Mouse (Mus musculus) liver, embryonic 14.5 days (tissue): ENCODE measurements at regions not wholly inside any gene's neighbourhood (a gene's known extent, or its start where the extent isn't known, plus 50 kb on each side); places are given as distances from the start of the nearest gene placed in this dataset.

Experiments used
- CTCF ChIP-seq: IDR thresholded peaks from 2 replicates; pipeline ENCODE4 v1.5.1; 2016; ENCODE audit warnings: antibody characterized with exemption, low read depth, control low read depth
- EP300 ChIP-seq: IDR thresholded peaks from 2 replicates; pipeline ENCODE4 v1.6.1; 2016; ENCODE audit warnings: antibody characterized with exemption, low read depth

- TF ChIP-seq EP300 (no peak), CTCF (no peak)
Observed at GRCm38 (mm10) chr3:151057491-151057890, 380.2 kb upstream of the Adgrl4 start.
